Mouse (Mus musculus) neural tube, embryonic 10.5 days (tissue): Measurements from ENCODE around the gene Tcerg1l.
A peak's percentile ranks its signal among the peaks of the same experiment; 100 is the strongest.

ENCODE experiments used
- DNase-seq: peaks from one replicate; pipeline ENCODE4 v3.0.0-alpha.2; 2017; ENCODE audit warnings: low spot score; ENCODE audit errors: extremely low spot score

Gene Tcerg1l

GRCm38 (mm10) chr7:138365519-138365918, 32.0 kb downstream of the Tcerg1l start:
- DNase-seq = no peak

- no peak for DNase-seq
These were observed 40.1 kb downstream of the Tcerg1l start for GRCm38 (mm10) chr7:138357475-138357874.

- peak; percentile 37 for DNase-seq
These were observed 40.7 kb downstream of the Tcerg1l start for GRCm38 (mm10) chr7:138356655-138357449.

GRCm38 (mm10) chr7:138345451-138345850, 52.1 kb downstream of the Tcerg1l start:
- DNase-seq = no peak

- no peak for DNase-seq
These were observed 59.1 kb downstream of the Tcerg1l start for GRCm38 (mm10) chr7:138338451-138338850.

GRCm38 (mm10) chr7:138337946-138338345, 59.6 kb downstream of the Tcerg1l start:
- DNase-seq = no peak

- DNase-seq = no peak
These were observed 64.9 kb downstream of the Tcerg1l start for GRCm38 (mm10) chr7:138332504-138333168.

GRCm38 (mm10) chr7:138331266-138331665, 66.3 kb downstream of the Tcerg1l start:
- DNase-seq = no peak

GRCm38 (mm10) chr7:138328637-138329036, 68.9 kb downstream of the Tcerg1l start:
- DNase-seq = no peak

- peak; percentile 21 for DNase-seq
These were observed 70.8 kb downstream of the Tcerg1l start for GRCm38 (mm10) chr7:138326760-138327159.

GRCm38 (mm10) chr7:138313733-138314132, 83.8 kb downstream of the Tcerg1l start:
- no peak for DNase-seq

- no peak for DNase-seq
These were observed 91.4 kb downstream of the Tcerg1l start for GRCm38 (mm10) chr7:138306126-138306525.

- DNase-seq = no peak
These were observed 112.7 kb downstream of the Tcerg1l start for GRCm38 (mm10) chr7:138284790-138285189.

GRCm38 (mm10) chr7:138275263-138275662, 122.3 kb downstream of the Tcerg1l start:
- no peak for DNase-seq

- no peak for DNase-seq
These were observed 126.2 kb downstream of the Tcerg1l start for GRCm38 (mm10) chr7:138271328-138271727.

GRCm38 (mm10) chr7:138269386-138269785, 128.1 kb downstream of the Tcerg1l start:
- no peak for DNase-seq

- DNase-seq = peak; percentile 40
These were observed 129.4 kb downstream of the Tcerg1l start for GRCm38 (mm10) chr7:138267976-138268646.

GRCm38 (mm10) chr7:138248612-138249011, 148.9 kb downstream of the Tcerg1l start:
- DNase-seq = no peak

GRCm38 (mm10) chr7:138248176-138248575, 149.4 kb downstream of the Tcerg1l start:
- no peak for DNase-seq

GRCm38 (mm10) chr7:138246684-138247083, 150.8 kb downstream of the Tcerg1l start:
- peak; percentile 19 for DNase-seq

GRCm38 (mm10) chr7:138242229-138242628, 155.3 kb downstream of the Tcerg1l start:
- DNase-seq = no peak

- DNase-seq = peak; percentile 26
These were observed 159.8 kb downstream of the Tcerg1l start for GRCm38 (mm10) chr7:138237708-138238225.
